Mouse (Mus musculus): Measurements from ENCODE around the gene Birc3. TPM values are rescaled to one million over a fixed set of nuclear protein-coding genes. Genes with fewer than 3 reads are reported as not detected.
A peak's percentile ranks its signal among the peaks of the same experiment; 100 is the strongest.

Gene Birc3
- polyA plus RNA-seq, 1 experiment from 2014 or later = 8.6 TPM

GRCm38 (mm10) chr9:7835302-7835701 lies 37.7 kb downstream of the Birc3 start:
- H3K9ac ChIP-seq (ENCODE audit: low read depth, low read length) = no peak overlapping the region
- H3K27ac ChIP-seq (ENCODE audit: low read depth, low read length) = no peak overlapping the region
- H3K4me3 ChIP-seq (ENCODE audit: low read depth, low read length) = no peak overlapping the region; the same call in 1 of the 2 replicates
- peaks cover 11% of the 10 kb centered on the region; the same call in 1 of the 2 replicates for H3K36me3 ChIP-seq (ENCODE audit: control insufficient read depth, insufficient read depth)
- TF ChIP-seq CTCF (IDR thresholded peaks at IDR 0.05; ENCODE audit: low read depth) = no peak
- H3K27me3 ChIP-seq (replicated peaks; ENCODE audit: control insufficient read depth, insufficient read depth, low read length) = no peaks in the 10 kb centered on the region
- no peaks in the 10 kb centered on the region; the same call in 1 of the 2 replicates for H3K4me1 ChIP-seq (replicated peaks; ENCODE audit: control insufficient read depth, insufficient read depth, low read length)
- ATAC-seq = no peak
- H3K4me2 ChIP-seq (replicated peaks; ENCODE audit: low read depth) = no peak overlapping the region
- H3K9me3 ChIP-seq (ENCODE audit: control insufficient read depth) = no peaks in the 10 kb centered on the region
- WGBS = 76% methylated on average over 1 of the region's 1 CpGs

- no peak overlapping the region for H3K27ac ChIP-seq (ENCODE audit: low read depth, low read length)
- H3K9ac ChIP-seq (ENCODE audit: low read depth, low read length) = no peak overlapping the region
- H3K4me3 ChIP-seq (ENCODE audit: low read depth, low read length) = no peak overlapping the region
- peaks cover 11% of the 10 kb centered on the region; the same call in 1 of the 2 replicates for H3K36me3 ChIP-seq (ENCODE audit: control insufficient read depth, insufficient read depth)
- 0 out of 2 replicates have a peak overlapping the region, but pooled peaks have one; percentile 18 for H3K4me2 ChIP-seq (replicated peaks; ENCODE audit: low read depth)
- no peaks in the 10 kb centered on the region for H3K9me3 ChIP-seq (ENCODE audit: control insufficient read depth)
- WGBS = 82% methylated on average over 6 of the region's 6 CpGs
- H3K4me1 ChIP-seq (replicated peaks; ENCODE audit: control insufficient read depth, insufficient read depth, low read length) = no peaks in the 10 kb centered on the region; the same call in 1 of the 2 replicates
- no peaks in the 10 kb centered on the region for H3K27me3 ChIP-seq (replicated peaks; ENCODE audit: control insufficient read depth, insufficient read depth, low read length)
- no peak for ATAC-seq
- peak; percentile 16; the same call in 1 of the 2 replicates for TF ChIP-seq CTCF (IDR thresholded peaks at IDR 0.05; ENCODE audit: low read depth)
Observed at GRCm38 (mm10) chr9:7833421-7833820, 39.6 kb downstream of the Birc3 start.

- TF ChIP-seq CTCF (IDR thresholded peaks at IDR 0.05; ENCODE audit: low read depth) = no peak
- Histone ChIP-seq H3K27me3 (replicated peaks; ENCODE audit: control insufficient read depth, insufficient read depth, low read length) (no peaks in the 10 kb centered on the region), H3K27ac (ENCODE audit: low read depth, low read length) (no peak overlapping the region), H3K36me3 (ENCODE audit: control insufficient read depth, insufficient read depth) (peaks cover 16% of the 10 kb centered on the region; the same call in 1 of the 2 replicates), H3K9me3 (ENCODE audit: control insufficient read depth) (no peaks in the 10 kb centered on the region), H3K4me3 (ENCODE audit: low read depth, low read length) (no peak overlapping the region), H3K9ac (ENCODE audit: low read depth, low read length) (no peak overlapping the region), H3K4me1 (replicated peaks; ENCODE audit: control insufficient read depth, insufficient read depth, low read length) (no peaks in the 10 kb centered on the region; the same call in 1 of the 2 replicates), H3K4me2 (replicated peaks; ENCODE audit: low read depth) (no peak overlapping the region)
- ATAC-seq = no peak; the same call in 1 of the 2 replicates
- WGBS = 77% methylated on average over 9 of the region's 9 CpGs
Observed at GRCm38 (mm10) chr9:7829531-7830528, 43.2 kb downstream of the Birc3 start.

- no peak overlapping the region for H3K27ac ChIP-seq (ENCODE audit: low read depth, low read length)
- no peak overlapping the region for H3K4me2 ChIP-seq (replicated peaks; ENCODE audit: low read depth)
- no peaks in the 10 kb centered on the region; the same call in 1 of the 2 replicates for H3K4me1 ChIP-seq (replicated peaks; ENCODE audit: control insufficient read depth, insufficient read depth, low read length)
- no peak overlapping the region for H3K4me3 ChIP-seq (ENCODE audit: low read depth, low read length)
- H3K9ac ChIP-seq (ENCODE audit: low read depth, low read length) = no peak overlapping the region
- WGBS = 87% methylated on average over 4 of the region's 4 CpGs
- no peak for TF ChIP-seq CTCF (IDR thresholded peaks at IDR 0.05; ENCODE audit: low read depth)
- H3K27me3 ChIP-seq (replicated peaks; ENCODE audit: control insufficient read depth, insufficient read depth, low read length) = no peaks in the 10 kb centered on the region
- ATAC-seq = no peak
- peaks cover 15% of the 10 kb centered on the region; the same call in 1 of the 2 replicates for H3K36me3 ChIP-seq (ENCODE audit: control insufficient read depth, insufficient read depth)
- H3K9me3 ChIP-seq (ENCODE audit: control insufficient read depth) = no peaks in the 10 kb centered on the region
Observed at GRCm38 (mm10) chr9:7828706-7829105, 44.3 kb downstream of the Birc3 start.

- H3K27me3 ChIP-seq (replicated peaks; ENCODE audit: control insufficient read depth, insufficient read depth, low read length) = no peaks in the 10 kb centered on the region
- no peaks in the 10 kb centered on the region for H3K4me1 ChIP-seq (replicated peaks; ENCODE audit: control insufficient read depth, insufficient read depth, low read length)
- ATAC-seq = no peak
- no peaks in the 10 kb centered on the region for H3K9me3 ChIP-seq (ENCODE audit: control insufficient read depth)
- H3K4me3 ChIP-seq (ENCODE audit: low read depth, low read length) = no peak overlapping the region
- WGBS = 91% methylated on average over 5 of the region's 5 CpGs
- peaks cover 22% of the 10 kb centered on the region for H3K36me3 ChIP-seq (ENCODE audit: control insufficient read depth, insufficient read depth)
- no peak overlapping the region for H3K4me2 ChIP-seq (replicated peaks; ENCODE audit: low read depth)
- H3K27ac ChIP-seq (ENCODE audit: low read depth, low read length) = no peak overlapping the region
- no peak overlapping the region for H3K9ac ChIP-seq (ENCODE audit: low read depth, low read length)
- TF ChIP-seq CTCF (IDR thresholded peaks at IDR 0.05; ENCODE audit: low read depth) = no peak
Observed at GRCm38 (mm10) chr9:7824916-7825315, 48.1 kb downstream of the Birc3 start.

GRCm38 (mm10) chr9:7822758-7823157 lies 50.2 kb downstream of the Birc3 start:
- WGBS = 82% methylated on average over 3 of the region's 3 CpGs

More at GRCm38 (mm10) chr9:7822758-7823157, 50.2 kb downstream of the Birc3 start:
- H3K27ac ChIP-seq (ENCODE audit: low read depth, low read length) = no peak overlapping the region
- H3K27me3 ChIP-seq (replicated peaks; ENCODE audit: control insufficient read depth, insufficient read depth, low read length) = no peaks in the 10 kb centered on the region
- no peak overlapping the region for H3K9ac ChIP-seq (ENCODE audit: low read depth, low read length)
- no peak for ATAC-seq
- no peak overlapping the region for H3K4me2 ChIP-seq (replicated peaks; ENCODE audit: low read depth)
- no peaks in the 10 kb centered on the region for H3K4me1 ChIP-seq (replicated peaks; ENCODE audit: control insufficient read depth, insufficient read depth, low read length)
- 0 out of 2 replicates have a peak, but pooled peaks have one; percentile 17 for TF ChIP-seq CTCF (IDR thresholded peaks at IDR 0.05; ENCODE audit: low read depth)
- H3K4me3 ChIP-seq (ENCODE audit: low read depth, low read length) = no peak overlapping the region
- H3K36me3 ChIP-seq (ENCODE audit: control insufficient read depth, insufficient read depth) = peaks cover 37% of the 10 kb centered on the region
- no peaks in the 10 kb centered on the region for H3K9me3 ChIP-seq (ENCODE audit: control insufficient read depth)
